Mouse (Mus musculus): ENCODE results near the gene Nsun4.

Nsun4 gene

DNA sequence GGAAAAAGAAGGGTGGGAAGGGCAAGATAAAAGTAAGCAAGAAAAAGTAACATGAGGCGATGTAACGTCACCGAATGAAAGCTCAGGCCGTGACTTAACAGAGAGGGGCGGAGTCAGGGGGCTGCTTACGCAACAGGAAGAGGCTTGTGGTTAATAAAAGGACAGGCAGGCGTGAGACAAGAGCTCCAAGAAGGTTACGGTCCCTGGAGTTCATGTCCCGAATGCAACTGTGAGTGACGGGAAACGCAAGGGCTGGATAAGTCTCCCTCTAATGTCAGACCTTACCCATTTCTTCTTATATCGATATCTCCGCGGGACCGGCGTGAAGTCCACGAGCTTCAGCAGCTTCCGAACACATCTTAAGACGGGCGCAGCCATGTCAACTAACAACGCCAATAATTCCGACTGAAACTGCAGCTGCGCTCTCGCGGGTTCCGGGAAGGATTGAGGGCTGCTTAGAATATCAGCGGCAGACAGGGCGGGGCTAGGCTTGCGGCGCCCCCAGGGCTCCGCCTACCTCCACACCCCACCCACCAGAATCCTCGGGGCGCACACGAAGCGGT lies at the start of gene Nsun4:
Gene Nsun4 (minus strand): TSS at position 478 of the 563 bp plus-strand sequence.
- DNase-seq (ENCODE audit: low read depth, low spot score) = peak; percentile 97

DNA sequence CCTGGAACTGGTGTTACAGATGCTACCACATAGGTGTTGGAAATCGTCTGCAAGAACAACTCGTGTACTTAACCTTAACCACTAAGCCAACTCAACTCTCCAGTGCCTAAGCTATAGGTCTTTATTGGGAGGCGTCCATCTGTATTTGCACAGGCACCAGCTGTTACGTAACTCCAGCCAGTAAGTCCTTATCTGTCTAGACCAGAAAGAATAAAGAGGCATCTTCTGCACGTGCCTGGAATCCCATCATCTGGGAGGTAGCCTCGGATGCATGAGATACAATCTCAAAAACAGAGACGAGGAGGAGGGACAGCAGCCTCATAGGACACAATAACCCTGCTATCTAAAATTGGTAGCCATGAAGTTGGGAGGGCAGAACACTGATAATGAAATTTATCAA lies 47.3 kb upstream of the Nsun4 start:
- DNase-seq (ENCODE audit: low read depth, low spot score) = no peak

DNA sequence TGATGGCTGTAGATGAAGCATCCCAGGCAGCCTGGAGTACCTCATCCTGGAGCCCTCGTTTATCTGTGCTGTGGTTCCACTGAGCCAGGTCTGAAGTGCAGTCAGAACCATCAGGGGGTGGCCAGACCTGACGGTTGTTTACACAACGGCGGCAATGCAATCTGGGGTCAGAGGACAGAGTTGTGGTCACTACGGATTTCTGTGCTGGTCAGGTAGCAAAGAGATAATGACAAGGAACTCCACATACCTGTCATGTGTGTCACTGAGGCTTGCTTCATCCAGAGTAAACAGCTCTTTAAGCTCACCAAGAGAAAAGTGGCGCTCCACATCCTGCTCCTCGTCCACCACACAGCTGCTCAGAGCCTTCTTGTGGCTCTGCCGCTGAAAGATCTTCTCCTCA lies 43.5 kb upstream of the Nsun4 start:
- no peak for DNase-seq (ENCODE audit: low read depth, low spot score)

DNA sequence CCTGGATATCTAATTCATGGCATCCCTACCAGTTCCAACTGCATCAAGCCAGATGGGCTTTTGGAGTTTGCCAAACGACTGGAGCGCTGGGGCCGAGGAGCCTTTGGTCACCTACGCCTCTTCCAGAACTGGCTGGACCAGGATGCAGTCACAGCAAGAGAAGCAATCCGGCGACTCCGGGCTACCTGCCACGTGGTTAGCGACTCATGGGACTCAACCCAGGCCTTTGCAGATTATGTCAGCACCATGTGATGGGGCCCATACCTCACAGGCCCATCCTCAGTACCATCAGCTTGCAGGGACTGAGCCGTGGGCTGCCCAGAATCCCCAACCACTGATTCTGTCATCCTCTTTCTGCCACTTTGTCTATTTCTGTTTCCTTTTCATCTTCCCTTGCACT lies 42.6 kb upstream of the Nsun4 start:
- DNase-seq (ENCODE audit: low read depth, low spot score) = no peak

DNA sequence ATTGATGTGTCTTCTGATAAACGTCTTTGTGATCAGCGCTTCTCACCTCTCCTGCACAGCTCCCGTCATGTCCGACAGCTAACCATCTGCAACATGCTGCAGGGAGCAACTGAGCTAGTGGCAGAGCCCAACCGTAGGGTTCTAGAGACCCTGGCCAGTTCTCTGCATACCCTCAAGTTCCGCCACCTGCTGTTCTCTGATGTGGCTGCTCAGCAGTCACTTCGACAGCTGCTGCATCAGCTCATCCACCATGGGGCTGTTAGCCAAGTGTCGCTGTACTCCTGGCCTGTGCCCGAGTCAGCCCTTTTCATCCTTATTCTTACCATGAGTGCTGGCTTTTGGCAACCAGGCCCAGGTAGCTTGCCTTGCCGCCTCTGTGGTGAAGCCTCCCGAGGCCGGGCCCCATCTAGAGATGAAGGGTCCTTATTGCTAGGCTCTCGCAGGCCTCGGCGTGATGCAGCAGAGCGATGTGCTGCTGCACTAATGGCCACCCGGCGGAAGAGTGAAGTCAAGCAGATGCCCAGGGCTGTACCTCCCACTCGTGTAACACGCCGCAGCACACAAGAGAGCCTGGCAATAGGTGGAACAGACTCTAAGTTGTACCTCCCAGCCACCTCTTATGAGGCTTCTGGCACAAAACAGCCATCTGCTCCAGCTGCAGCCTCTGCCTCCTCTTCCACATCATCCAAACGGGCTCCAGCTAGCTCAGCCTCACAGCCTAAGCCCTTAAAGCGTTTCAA lies 35.0 kb upstream of the Nsun4 start:
- DNase-seq (ENCODE audit: low read depth, low spot score) = no peak

DNA sequence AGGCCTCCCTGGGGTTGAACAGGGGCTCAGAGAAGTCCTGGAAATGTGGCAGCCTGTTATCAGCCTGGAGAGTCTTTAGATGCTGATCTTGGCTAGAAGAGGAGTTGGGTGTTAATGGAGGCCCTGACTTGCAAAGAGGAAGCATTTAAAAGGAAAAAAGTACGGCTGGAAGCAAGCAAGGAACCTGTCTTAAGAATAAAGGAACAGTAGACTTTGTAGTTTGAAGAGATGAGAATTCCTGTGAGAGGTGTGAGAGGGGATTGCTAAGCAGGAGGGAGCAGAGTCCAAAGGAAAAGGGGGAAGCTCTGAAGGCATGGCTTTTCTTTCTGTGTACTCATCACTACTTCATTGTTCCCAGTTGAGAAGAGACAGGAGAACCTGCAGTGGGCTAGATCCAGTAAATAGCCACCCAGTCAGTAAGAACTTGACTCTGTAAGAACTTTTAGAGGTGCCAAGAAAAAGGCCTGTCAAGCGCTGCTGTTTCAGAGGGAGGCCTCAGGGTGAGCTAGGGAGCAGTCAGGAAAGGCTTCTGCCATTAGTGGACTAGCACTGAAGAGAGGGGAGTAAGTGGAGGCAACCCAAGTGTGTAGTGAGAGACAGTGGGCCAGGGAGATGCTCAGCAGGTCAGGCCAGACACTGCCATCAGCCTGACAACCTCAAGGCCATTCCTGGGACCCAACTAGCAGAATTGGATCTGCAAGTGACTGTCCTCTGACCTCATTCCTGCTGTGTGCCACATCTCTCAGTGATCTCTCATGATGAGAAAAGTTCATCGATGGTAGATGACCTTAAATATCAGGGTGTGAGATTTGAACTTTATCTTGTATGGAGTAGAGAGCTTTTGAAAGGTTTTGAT lies 23.8 kb upstream of the Nsun4 start:
- DNase-seq (ENCODE audit: low read depth, low spot score) = no peak

DNA sequence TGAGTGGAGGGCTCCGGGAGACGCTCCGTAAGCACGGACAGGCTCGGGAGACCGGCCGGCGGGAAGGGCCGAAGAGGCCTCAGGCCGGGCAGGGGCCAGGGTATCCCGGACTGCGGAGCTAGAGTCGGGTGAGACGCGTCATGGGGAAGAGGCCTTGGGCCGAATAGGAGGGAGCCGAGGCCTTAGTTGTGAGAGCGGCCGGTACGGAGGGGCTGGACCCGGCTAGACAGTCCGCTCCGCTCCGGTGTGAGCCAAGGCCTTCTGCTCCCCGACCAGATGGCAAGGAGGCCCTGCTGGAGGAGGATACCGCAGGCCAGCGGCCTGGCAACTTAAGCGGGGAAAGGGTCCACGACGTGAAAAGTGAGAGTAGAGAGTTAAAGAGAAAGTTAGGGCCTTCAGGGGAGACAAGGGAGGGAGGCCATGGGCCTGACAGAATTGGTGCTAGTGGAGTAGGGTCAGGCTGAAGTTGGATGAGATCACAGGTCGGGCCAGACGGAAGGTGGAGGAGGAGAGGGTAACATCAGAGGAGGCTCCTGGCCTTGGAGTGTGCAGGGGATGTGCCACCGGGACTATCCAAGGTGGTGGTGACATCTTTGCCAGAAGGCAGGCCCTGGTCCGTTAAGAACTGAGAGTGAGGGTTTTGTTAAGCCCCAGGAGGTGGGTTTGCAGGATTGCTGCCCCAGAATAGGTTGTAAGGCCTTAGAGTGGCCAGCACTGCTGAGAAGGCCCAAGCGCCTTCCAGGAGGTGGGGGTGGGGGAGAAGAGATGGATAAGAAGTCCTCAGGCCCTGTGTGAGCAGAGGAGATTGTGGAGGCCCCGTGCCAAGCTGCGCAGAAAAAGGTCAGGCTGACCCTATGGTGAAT lies 22.9 kb upstream of the Nsun4 start:
- DNase-seq (ENCODE audit: low read depth, low spot score) = peak; percentile 35

DNA sequence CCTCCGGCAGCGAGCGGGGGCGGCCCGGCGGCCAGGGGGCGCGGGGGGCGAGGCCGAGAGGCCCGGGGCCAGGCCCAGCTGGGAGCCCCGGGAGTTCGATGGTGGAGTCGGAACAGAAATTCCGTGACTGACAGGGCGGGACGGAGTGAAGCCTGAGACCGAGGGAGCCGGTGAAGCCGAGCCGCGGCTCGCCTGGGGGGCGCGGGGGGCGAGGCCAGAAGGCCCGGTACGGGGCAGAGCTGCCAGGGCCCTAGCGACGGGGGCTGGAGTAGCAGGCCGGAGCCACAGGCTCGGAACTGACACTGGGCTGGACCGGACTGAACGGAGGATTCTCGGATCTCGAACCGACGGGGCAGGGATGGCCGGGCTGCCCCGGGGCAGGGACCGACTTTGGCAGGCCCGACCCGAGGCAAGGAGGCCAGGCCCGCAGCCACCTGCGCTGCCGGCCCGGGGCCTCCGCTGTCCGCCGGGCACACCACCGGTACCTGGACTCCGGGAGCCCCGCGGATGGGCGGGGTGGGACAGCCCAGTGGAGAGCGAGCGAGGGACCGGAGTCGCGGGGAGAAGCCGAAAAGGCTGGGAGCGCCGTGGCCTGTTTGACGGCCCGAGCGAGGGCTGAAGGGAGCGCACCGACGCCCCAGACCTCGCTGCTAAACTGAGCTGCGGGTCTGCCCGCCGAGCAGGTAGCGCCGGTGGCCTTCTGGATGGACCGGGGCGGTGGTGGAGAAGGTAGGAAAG lies 22.1 kb upstream of the Nsun4 start:
- peak; percentile 77 for DNase-seq (ENCODE audit: low read depth, low spot score)

DNA sequence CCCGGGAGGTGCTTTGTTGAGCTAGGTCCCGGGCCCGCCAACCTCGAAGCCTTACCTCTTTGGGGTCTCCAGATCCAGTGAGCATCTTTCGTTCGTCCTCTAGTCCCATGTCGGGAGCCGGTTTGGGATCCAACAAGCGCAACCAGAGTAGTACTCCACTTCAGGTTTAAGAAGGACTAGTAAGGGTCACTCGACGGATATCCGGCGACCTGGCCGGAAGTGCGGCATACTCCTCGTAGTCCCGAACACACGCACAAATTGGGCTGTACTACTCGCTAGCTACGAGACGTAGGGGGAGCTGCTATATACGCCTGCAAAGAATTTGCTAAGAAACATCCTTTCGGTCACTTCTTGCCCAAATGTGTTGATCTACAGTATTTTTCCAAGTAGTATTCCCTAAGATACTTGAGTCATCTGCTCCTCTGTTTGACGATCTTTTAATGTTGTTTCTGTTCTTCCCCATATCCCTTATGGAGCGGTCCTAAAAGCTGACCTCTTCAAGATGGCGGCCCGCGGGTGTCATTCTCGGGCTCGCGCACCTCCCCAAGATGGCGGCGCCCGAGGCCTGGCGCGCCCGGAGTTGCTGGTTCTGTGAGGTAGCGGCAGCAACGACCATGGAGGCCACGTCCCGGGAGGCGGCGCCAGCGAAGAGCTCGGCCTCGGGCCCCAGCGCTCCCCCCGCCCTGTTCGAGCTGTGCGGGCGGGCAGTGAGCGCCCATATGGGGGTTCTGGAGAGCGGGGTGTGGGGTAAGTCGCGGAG lies 21.4 kb upstream of the Nsun4 start, which contains the start of the genes Uqcrh and Lrrc41:
Gene Uqcrh (minus strand): TSS at position 211 of the 760 bp plus-strand sequence.
Gene Lrrc41 (plus strand): TSS at position 409 of the 760 bp plus-strand sequence.
- DNase-seq (ENCODE audit: low read depth, low spot score) = peak; percentile 98

DNA sequence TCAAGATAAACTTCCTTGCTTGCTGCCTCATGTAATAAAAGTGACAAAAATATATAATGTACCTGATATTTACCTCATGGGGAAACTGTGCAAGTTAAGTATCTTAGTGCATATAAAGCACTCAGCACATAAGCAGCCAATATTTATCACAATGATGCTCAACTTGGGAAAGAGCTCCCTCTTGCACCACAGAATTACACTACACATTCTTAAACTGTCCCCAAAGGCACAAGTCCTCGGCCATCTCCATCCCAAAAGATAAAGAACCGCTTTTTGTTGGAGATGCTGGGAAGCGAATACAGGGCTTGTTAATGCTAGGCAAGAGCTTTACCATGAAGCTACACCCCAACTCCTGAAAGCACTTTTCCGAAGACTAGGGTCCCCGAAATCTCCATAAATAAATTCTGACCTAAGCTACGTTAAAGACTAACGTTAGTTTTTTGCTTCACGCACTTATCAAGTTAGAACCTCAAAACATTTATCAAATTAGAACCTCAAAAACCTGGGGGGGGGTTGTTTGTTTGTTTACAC lies 20.5 kb upstream of the Nsun4 start:
- DNase-seq (ENCODE audit: low read depth, low spot score) = peak; percentile 61

DNA sequence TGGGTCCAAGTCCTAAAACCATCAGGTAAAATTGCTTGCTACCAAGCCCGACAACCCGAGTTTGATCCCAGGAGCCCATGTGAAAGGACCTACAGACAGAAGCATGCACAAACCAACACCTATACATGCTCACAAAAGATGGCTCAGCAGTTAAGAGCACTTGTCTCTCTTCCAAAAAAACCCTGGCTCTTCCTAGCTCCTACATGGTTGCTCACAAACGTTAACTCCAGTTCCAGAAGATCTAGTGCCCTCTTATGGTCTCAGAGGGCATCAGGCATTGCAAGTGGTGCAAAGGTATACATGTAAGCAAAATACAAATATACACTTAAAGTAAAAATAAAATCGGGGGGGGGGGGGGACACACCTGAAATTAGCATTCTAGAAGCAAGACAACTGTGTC lies 19.5 kb upstream of the Nsun4 start:
- peak; percentile 55 for DNase-seq (ENCODE audit: low read depth, low spot score)

DNA sequence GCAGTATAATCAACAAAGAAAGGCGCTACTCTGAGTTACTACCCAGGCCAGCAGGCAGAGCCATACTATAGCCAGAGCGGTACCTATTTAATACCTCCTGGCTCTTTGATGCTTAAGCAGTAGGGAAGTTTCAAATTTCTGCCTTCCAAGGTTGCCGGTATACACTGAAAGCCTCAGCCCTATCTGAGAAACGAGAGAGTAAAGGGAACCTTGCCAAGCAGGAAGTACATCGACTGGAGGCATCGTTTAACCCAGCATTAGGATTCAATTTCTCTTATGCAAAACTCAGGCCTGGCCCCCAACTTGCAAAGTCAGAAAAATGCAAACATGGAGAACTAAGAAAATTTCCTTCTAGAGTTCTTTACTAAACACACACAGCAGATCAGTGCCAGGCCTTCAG lies 16.4 kb upstream of the Nsun4 start:
- no peak for DNase-seq (ENCODE audit: low read depth, low spot score)

DNA sequence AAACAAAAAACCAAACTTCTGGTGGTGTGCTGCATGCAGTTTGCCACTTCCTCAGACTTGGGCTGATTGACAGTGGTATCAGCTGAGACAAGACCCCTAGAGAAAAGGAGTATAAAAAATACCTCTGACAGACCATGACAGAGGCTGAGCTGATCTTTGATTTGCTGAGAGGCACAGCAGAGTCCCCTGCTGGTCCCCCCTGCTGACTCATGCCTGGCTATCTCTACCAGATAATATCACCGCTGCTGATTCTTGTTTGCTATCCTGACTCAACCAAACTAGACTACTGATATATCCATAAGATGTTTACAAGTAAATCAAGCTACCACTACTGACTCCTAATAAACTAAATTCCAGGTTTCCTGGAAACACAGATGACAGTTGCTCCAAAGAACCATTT lies 10.2 kb upstream of the Nsun4 start:
- DNase-seq (ENCODE audit: low read depth, low spot score) = no peak

DNA sequence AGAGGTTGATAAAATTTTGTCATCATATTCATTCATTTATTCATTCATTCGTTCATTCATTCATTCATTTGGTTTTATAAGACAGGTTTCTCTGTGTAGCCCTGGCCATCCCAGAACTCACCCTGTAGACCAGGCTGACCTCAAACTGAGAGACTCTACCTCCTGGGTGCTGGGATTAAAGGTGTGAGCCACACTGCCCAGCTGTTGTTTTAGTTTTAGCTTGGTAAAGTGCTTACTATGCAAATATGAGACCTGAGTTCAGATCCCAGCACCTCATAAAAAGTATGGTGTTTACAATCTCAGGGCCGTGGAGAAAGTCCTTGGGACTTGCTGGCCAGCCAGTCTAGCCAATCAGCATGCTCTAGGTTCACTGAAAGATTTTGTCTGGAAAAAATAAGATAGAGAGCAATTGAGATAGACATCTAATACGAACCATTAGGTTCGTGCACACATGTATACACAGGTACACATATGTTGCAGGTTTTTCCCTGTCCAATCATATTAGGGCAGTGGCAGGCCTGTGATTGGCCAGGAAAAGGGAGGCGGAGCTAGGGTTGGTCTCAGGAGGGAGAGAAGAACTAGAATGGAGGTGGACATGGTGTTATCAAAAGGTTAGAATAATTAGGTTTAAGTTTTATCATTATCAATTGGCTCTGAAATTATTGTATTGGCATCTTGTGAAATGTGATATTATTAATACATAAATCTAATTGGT lies 5.5 kb upstream of the Nsun4 start:
- DNase-seq (ENCODE audit: low read depth, low spot score) = no peak

DNA sequence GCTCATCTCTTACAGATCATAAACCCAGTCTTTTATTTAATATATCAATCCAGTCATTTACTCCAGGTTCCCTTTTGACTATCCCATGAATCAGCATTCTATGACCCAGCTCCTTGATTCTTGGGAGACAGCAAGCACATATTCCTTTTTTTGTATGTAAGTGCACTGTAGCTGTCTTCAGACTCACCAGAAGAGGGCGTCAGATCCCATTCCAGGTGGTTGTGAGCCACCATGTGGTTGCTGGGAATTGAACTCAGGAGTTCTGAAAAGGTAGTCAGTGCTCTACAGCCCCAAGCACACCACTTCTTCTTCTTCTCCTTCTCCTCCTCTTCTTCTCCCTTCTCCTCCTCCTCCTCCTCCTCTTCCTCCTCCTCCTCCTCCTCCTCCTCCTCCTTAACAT lies 3.9 kb upstream of the Nsun4 start:
- DNase-seq (ENCODE audit: low read depth, low spot score) = no peak

DNA sequence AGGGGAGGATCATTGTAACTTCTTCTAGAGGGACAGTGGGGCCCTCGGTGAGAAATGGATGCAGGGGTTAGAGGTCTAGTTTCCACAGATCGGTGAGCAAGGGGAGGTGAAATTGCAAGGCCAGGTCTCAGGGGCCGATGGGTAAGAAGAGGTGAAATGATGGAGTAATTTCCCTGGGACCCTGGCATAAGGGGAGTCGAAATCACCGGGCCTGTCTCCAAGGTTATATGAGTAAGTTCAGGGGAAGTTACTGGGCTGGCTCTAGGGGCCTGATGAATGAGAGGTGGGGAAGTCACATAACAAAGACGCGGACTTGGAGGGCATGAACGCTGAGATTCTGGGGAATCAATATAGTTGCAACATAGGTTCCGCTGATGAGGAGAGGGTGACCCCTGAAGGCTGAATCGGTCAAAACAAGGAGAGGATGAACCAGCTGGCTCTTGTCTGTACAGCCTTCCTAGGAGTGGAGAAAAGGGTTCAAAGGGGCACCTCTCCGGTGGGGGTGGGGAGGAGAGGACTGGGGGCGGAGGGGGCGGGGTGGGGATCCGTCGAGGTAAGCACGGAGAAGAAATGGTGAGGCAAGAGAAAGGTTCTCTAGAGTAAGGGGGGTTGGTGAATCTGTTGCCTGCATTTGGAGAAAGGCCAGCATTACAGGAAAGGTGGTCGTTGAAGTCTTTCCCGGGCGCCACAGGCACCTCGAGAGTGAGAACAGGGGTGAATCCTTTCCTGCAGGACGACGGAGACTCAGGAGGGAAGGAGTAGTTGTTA lies 966 bp downstream of the Nsun4 start:
- peak; percentile 69 for DNase-seq (ENCODE audit: low read depth, low spot score)

DNA sequence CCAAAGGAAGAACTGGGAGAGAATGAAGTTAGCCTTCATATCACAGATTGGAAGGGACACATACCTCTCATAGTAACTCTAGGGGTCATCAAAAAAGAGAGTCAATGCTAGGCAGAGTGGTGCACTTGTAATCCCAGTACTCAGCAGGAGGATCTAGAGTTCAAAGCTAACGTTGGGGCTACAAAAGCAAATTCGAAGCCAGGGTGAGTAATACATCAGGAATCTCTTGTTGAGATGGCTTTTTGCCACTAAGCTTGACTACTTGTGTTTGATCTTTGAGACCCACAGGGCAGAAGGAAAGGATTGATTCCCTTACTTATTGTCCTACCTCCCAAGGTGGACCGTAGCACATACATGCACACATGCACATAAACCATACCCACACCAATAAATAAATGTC lies 4.5 kb downstream of the Nsun4 start:
- DNase-seq (ENCODE audit: low read depth, low spot score) = no peak

DNA sequence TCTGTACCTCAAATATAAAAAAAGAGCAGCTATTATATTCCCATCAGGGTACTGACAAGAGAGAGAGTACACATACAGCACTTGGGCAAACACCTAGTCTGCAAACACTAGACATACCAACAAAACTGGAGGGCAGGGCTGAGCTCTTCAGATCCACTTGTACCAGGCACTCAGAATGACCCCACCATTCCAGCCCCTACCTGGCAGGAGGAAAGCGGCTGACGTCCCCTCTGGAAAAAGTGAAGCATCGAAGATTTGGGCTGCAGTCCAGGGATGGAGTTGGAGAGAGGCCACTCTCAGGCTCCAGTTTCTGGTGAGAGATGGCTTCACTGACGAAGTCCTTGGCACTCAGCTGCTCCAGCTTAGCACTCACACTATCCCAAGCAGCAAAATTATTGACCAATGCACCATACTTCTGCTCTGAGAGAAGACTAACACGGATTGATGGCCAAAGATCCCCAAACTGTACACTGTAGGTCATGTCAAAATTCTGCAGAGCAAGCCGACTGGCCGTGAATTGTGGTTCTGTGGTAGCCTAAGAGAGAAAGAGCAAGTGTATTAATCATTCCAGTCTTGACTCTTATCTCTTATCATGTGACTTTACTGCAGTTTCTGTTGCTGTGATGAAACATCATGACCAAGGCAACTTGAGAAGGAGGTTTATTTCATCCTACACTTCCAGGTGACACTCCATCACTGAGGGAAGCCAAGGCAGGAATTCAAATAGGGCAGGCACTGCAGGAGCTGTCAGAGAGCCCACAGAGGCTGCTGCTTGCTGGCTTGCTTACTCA lies 5.4 kb downstream of the Nsun4 start:
- DNase-seq (ENCODE audit: low read depth, low spot score) = no peak
